Mouse (Mus musculus): ENCODE data around the gene Iqcf6. TPM values are rescaled to one million over a fixed set of nuclear protein-coding genes. Genes with fewer than 3 reads are reported as not detected.
"Not testable (repeated sequence)": the region's sequence is repeated elsewhere in the genome, so short reads cannot be mapped to it uniquely, and the experiment has no call there.

Gene Iqcf6
- not detected in 2 replicates for polyA plus RNA-seq (2012; rRNA removed)

- no peak for DNase-seq
- no peaks in the 10 kb centered on the region for H3K27me3 ChIP-seq (replicated peaks; ENCODE audit: control insufficient read depth, insufficient read depth, low read length)
- TF ChIP-seq CTCF (conservative IDR thresholded peaks at IDR 0.05; ENCODE audit: insufficient read depth, insufficient read length, low read depth, low read length): no peak
- TF ChIP-seq POLR2A (IDR thresholded peaks at IDR 0.05; ENCODE audit: low read depth, low read length): no peak
- no peak within 1 kb of the TSS for H3K4me3 ChIP-seq (ENCODE audit: insufficient read depth, low read depth, low read length)
- H3K36me3 ChIP-seq (ENCODE audit: control insufficient read depth, insufficient read depth, low read length): no peaks in the 10 kb centered on the region
- WGBS: 74% methylated on average over 2 of the region's 2 CpGs
- H3K4me1 ChIP-seq (ENCODE audit: control insufficient read depth, insufficient read depth, low read length): no peaks in the 10 kb centered on the region
- no peak within 1 kb of the TSS for H3K27ac ChIP-seq (ENCODE audit: insufficient read depth, low read depth, low read length)
These were observed at the start of gene Iqcf6 for GRCm38 (mm10) chr9:106626282-106626681. Gene Iqcf6 (plus strand): TSS chr9:106626582.

GRCm38 (mm10) chr9:106580016-106580415 lies 46.4 kb upstream of the Iqcf6 start:
- H3K27me3 ChIP-seq (replicated peaks; ENCODE audit: control insufficient read depth, insufficient read depth, low read length): no peaks in the 10 kb centered on the region
- H3K27ac ChIP-seq (ENCODE audit: insufficient read depth, low read depth, low read length): no peak overlapping the region
- H3K36me3 ChIP-seq (ENCODE audit: control insufficient read depth, insufficient read depth, low read length): no peaks in the 10 kb centered on the region
- no peak overlapping the region for H3K4me3 ChIP-seq (ENCODE audit: insufficient read depth, low read depth, low read length)
- no peak for DNase-seq
- H3K4me1 ChIP-seq (ENCODE audit: control insufficient read depth, insufficient read depth, low read length): no peaks in the 10 kb centered on the region
- TF ChIP-seq CTCF (conservative IDR thresholded peaks at IDR 0.05; ENCODE audit: insufficient read depth, insufficient read length, low read depth, low read length) (no peak), POLR2A (IDR thresholded peaks at IDR 0.05; ENCODE audit: low read depth, low read length) (no peak)
- 74% methylated on average over 7 of the region's 7 CpGs for WGBS

GRCm38 (mm10) chr9:106582552-106582951 lies 43.8 kb upstream of the Iqcf6 start:
- Histone ChIP-seq H3K4me1 (ENCODE audit: control insufficient read depth, insufficient read depth, low read length) (no peaks in the 10 kb centered on the region), H3K36me3 (ENCODE audit: control insufficient read depth, insufficient read depth, low read length) (no peaks in the 10 kb centered on the region), H3K4me3 (ENCODE audit: insufficient read depth, low read depth, low read length) (no peak overlapping the region), H3K27ac (ENCODE audit: insufficient read depth, low read depth, low read length) (no peak overlapping the region), H3K27me3 (replicated peaks; ENCODE audit: control insufficient read depth, insufficient read depth, low read length) (no peaks in the 10 kb centered on the region)
- WGBS: 78% methylated on average over 1 of the region's 1 CpGs
- TF ChIP-seq CTCF (conservative IDR thresholded peaks at IDR 0.05; ENCODE audit: insufficient read depth, insufficient read length, low read depth, low read length) (no peak), POLR2A (IDR thresholded peaks at IDR 0.05; ENCODE audit: low read depth, low read length) (no peak)
- no peak for DNase-seq

- DNase-seq: no peak
- no peaks in the 10 kb centered on the region for H3K27me3 ChIP-seq (replicated peaks; ENCODE audit: control insufficient read depth, insufficient read depth, low read length)
- no peaks in the 10 kb centered on the region for H3K4me1 ChIP-seq (ENCODE audit: control insufficient read depth, insufficient read depth, low read length)
- no peak overlapping the region for H3K4me3 ChIP-seq (ENCODE audit: insufficient read depth, low read depth, low read length)
- no peaks in the 10 kb centered on the region for H3K36me3 ChIP-seq (ENCODE audit: control insufficient read depth, insufficient read depth, low read length)
- H3K27ac ChIP-seq (ENCODE audit: insufficient read depth, low read depth, low read length): no peak overlapping the region
- TF ChIP-seq CTCF (conservative IDR thresholded peaks at IDR 0.05; ENCODE audit: insufficient read depth, insufficient read length, low read depth, low read length) (no peak), POLR2A (IDR thresholded peaks at IDR 0.05; ENCODE audit: low read depth, low read length) (no peak)
- WGBS: 89% methylated on average over 5 of the region's 5 CpGs
These were observed 34.2 kb upstream of the Iqcf6 start for GRCm38 (mm10) chr9:106592158-106592557.

- H3K27me3 ChIP-seq (replicated peaks; ENCODE audit: control insufficient read depth, insufficient read depth, low read length); H3K4me3 ChIP-seq (ENCODE audit: insufficient read depth, low read depth, low read length); H3K4me1 ChIP-seq (ENCODE audit: control insufficient read depth, insufficient read depth, low read length); H3K27ac ChIP-seq (ENCODE audit: insufficient read depth, low read depth, low read length); DNase-seq; H3K36me3 ChIP-seq (ENCODE audit: control insufficient read depth, insufficient read depth, low read length): not testable (repeated sequence)
- 15% methylated on average over 4 of the region's 4 CpGs for WGBS
These were observed 31.0 kb upstream of the Iqcf6 start for GRCm38 (mm10) chr9:106595402-106595801.

GRCm38 (mm10) chr9:106595836-106596235 lies 30.5 kb upstream of the Iqcf6 start:
- Histone ChIP-seq H3K4me3 (ENCODE audit: insufficient read depth, low read depth, low read length) (no peak overlapping the region), H3K27me3 (replicated peaks; ENCODE audit: control insufficient read depth, insufficient read depth, low read length) (no peaks in the 10 kb centered on the region), H3K4me1 (ENCODE audit: control insufficient read depth, insufficient read depth, low read length) (no peaks in the 10 kb centered on the region), H3K27ac (ENCODE audit: insufficient read depth, low read depth, low read length) (no peak overlapping the region), H3K36me3 (ENCODE audit: control insufficient read depth, insufficient read depth, low read length) (no peaks in the 10 kb centered on the region)
- no peak for DNase-seq
- 73% methylated on average over 7 of the region's 7 CpGs for WGBS
- TF ChIP-seq POLR2A (IDR thresholded peaks at IDR 0.05; ENCODE audit: low read depth, low read length): no peak
- TF ChIP-seq CTCF (conservative IDR thresholded peaks at IDR 0.05; ENCODE audit: insufficient read depth, insufficient read length, low read depth, low read length): no peak

GRCm38 (mm10) chr9:106598466-106598865 lies 27.9 kb upstream of the Iqcf6 start:
- 0 out of 2 replicates have a peak, but pooled peaks have one; percentile 4 for TF ChIP-seq CTCF (conservative IDR thresholded peaks at IDR 0.05; ENCODE audit: insufficient read depth, insufficient read length, low read depth, low read length)
- TF ChIP-seq POLR2A (IDR thresholded peaks at IDR 0.05; ENCODE audit: low read depth, low read length): no peak
- Histone ChIP-seq H3K27me3 (replicated peaks; ENCODE audit: control insufficient read depth, insufficient read depth, low read length) (no peaks in the 10 kb centered on the region), H3K27ac (ENCODE audit: insufficient read depth, low read depth, low read length) (no peak overlapping the region), H3K4me3 (ENCODE audit: insufficient read depth, low read depth, low read length) (no peak overlapping the region), H3K4me1 (ENCODE audit: control insufficient read depth, insufficient read depth, low read length) (no peaks in the 10 kb centered on the region), H3K36me3 (ENCODE audit: control insufficient read depth, insufficient read depth, low read length) (no peaks in the 10 kb centered on the region)
- 34% methylated on average over 7 of the region's 7 CpGs for WGBS
- DNase-seq: no peak

GRCm38 (mm10) chr9:106600546-106600945 lies 25.8 kb upstream of the Iqcf6 start:
- no peaks in the 10 kb centered on the region for H3K4me1 ChIP-seq (ENCODE audit: control insufficient read depth, insufficient read depth, low read length)
- H3K27ac ChIP-seq (ENCODE audit: insufficient read depth, low read depth, low read length): no peak overlapping the region
- no peaks in the 10 kb centered on the region for H3K36me3 ChIP-seq (ENCODE audit: control insufficient read depth, insufficient read depth, low read length)
- WGBS: 24% methylated on average over 8 of the region's 8 CpGs
- DNase-seq: peak; percentile 35
- H3K4me3 ChIP-seq (ENCODE audit: insufficient read depth, low read depth, low read length): no peak overlapping the region
- no peaks in the 10 kb centered on the region for H3K27me3 ChIP-seq (replicated peaks; ENCODE audit: control insufficient read depth, insufficient read depth, low read length)
- TF ChIP-seq CTCF (conservative IDR thresholded peaks at IDR 0.05; ENCODE audit: insufficient read depth, insufficient read length, low read depth, low read length) (peak; percentile 81), POLR2A (IDR thresholded peaks at IDR 0.05; ENCODE audit: low read depth, low read length) (no peak)
